ENCODE assay signal across 8 mouse cellular contexts in the genomic region with DNA sequence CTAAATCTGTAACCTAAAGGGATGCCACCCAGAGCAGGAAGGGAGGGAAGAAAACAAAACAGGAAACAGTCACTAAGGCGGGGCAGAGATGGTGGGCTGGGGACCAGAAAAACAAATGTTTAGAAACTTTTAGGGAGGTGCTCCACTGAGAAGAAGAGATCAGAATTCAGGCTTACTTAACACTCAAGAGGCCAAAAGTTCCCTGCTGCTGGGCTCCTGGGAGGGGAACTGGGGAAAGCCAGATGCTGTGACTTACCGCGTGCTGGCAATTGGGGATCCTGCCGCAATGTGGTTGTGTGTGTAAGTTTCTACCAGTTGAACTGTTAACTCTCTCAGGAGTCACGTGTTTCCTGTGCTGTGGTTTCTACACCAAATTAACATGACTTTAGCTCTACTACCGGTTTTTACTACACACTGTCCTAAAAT. TPM values are rescaled to one million over a fixed set of nuclear protein-coding genes. Genes with fewer than 3 reads are reported as not detected.
DNase-seq lines count a peak whose midpoint lies in the region; ATAC-seq and TF ChIP-seq lines count a peak whose summit lies in the region.

A gene (minus strand): TSS at position 285 of the 426 bp plus-strand sequence.

- peak; percentile 82 for TF ChIP-seq POLR2A in thymus, adult 2 months (IDR thresholded peaks at IDR 0.05; ENCODE audit: control insufficient read depth, extremely low read depth, insufficient read depth, low read length, poor library complexity)

- H3K27me3 ChIP-seq in kidney, postnatal 0 days (ENCODE audit: insufficient read depth, low read length), result no peaks in the 10 kb centered on the region
- no peaks in the 10 kb centered on the region for H3K27me3 ChIP-seq in embryonic facial prominence, embryonic 15.5 days
- no peaks in the 10 kb centered on the region for H3K27me3 ChIP-seq in hindbrain, embryonic 16.5 days (replicated peaks; ENCODE audit: control insufficient read depth, insufficient read depth, low read length)
- no peaks in the 10 kb centered on the region for H3K27me3 ChIP-seq in thymus, adult 2 months (ENCODE audit: control insufficient read depth, insufficient read depth, low read length)

- DNase-seq in kidney, postnatal 0 days (ENCODE audit: low spot score), result peak; percentile 16
- DNase-seq in kidney, adult 8-10 months, result no peak
- peak; percentile 77 for DNase-seq in thymus, adult 2 months
- DNase-seq in right cerebral cortex, postnatal 10 days (ENCODE audit: low spot score in 2 of 2), result no peak
- no peak for DNase-seq in urinary bladder, postnatal 14 days (ENCODE audit: low spot score)

- no peaks in the 10 kb centered on the region for H3K9me3 ChIP-seq in kidney, postnatal 0 days (replicated peaks; ENCODE audit: low read length)
- H3K9me3 ChIP-seq in embryonic facial prominence, embryonic 15.5 days (replicated peaks), result no peaks in the 10 kb centered on the region
- no peaks in the 10 kb centered on the region for H3K9me3 ChIP-seq in hindbrain, embryonic 16.5 days (ENCODE audit: control insufficient read depth, low read length)

- ATAC-seq in kidney, postnatal 0 days (replicated peaks; ENCODE audit: low FRiP score, low read depth), result no peak
- ATAC-seq in embryonic facial prominence, embryonic 15.5 days (ENCODE audit: insufficient number of reproducible peaks, low FRiP score, low TSS enrichment, low read depth), result no peak
- no peak for ATAC-seq in hindbrain, embryonic 16.5 days
- peak; percentile 78 for ATAC-seq in megakaryocyte, adult 5-6 weeks (ENCODE audit: poor library complexity, severe bottlenecking)

- no peak within 1 kb of the TSS for H3K9ac ChIP-seq in kidney, postnatal 0 days (ENCODE audit: low read depth, low read length)
- H3K9ac ChIP-seq in embryonic facial prominence, embryonic 15.5 days, result no peak within 1 kb of the TSS
- H3K9ac ChIP-seq in hindbrain, embryonic 16.5 days (ENCODE audit: low read depth, low read length), result no peak within 1 kb of the TSS

- no peak within 1 kb of the TSS for H3K4me2 ChIP-seq in kidney, postnatal 0 days (ENCODE audit: low read length)
- no peak within 1 kb of the TSS for H3K4me2 ChIP-seq in embryonic facial prominence, embryonic 15.5 days (replicated peaks)
- H3K4me2 ChIP-seq in hindbrain, embryonic 16.5 days (ENCODE audit: low read length), result no peak within 1 kb of the TSS

- no peak for TF ChIP-seq CTCF in kidney, postnatal 0 days (IDR thresholded peaks at IDR 0.05; ENCODE audit: low read depth)
- no peak for TF ChIP-seq CTCF in thymus, adult 2 months (IDR thresholded peaks at IDR 0.05; ENCODE audit: borderline replicate concordance, control insufficient read depth, extremely low read depth, insufficient read depth, low read length, poor library complexity)

- 68% methylated on average over 6 of the region's 6 CpGs for WGBS in kidney, postnatal 0 days
- WGBS in embryonic facial prominence, embryonic 15.5 days, result 68% methylated on average over 6 of the region's 6 CpGs
- WGBS in hindbrain, embryonic 16.5 days, result 93% methylated on average over 6 of the region's 6 CpGs
- 7% methylated on average over 6 of the region's 6 CpGs for WGBS in thymus, adult 2 months

- H3K27ac ChIP-seq in kidney, postnatal 0 days, result peak within 1 kb of the TSS; percentile 10; the same call in 1 of the 2 replicates
- H3K27ac ChIP-seq in embryonic facial prominence, embryonic 15.5 days (replicated peaks), result no peak within 1 kb of the TSS
- no peak within 1 kb of the TSS for H3K27ac ChIP-seq in hindbrain, embryonic 16.5 days (ENCODE audit: low read depth, low read length)
- H3K27ac ChIP-seq in thymus, adult 2 months (ENCODE audit: control insufficient read depth, insufficient read depth, low read length), result peak within 1 kb of the TSS; percentile 97

- peaks cover 9% of the 10 kb centered on the region for H3K4me1 ChIP-seq in kidney, postnatal 0 days (replicated peaks; ENCODE audit: insufficient read depth, low read length)
- H3K4me1 ChIP-seq in embryonic facial prominence, embryonic 15.5 days, result 0 out of 2 replicates have a peak, but pooled peaks cover 9% of the 10 kb centered on the region
- H3K4me1 ChIP-seq in hindbrain, embryonic 16.5 days (ENCODE audit: control insufficient read depth, insufficient read depth, low read depth, low read length), result no peaks in the 10 kb centered on the region
- H3K4me1 ChIP-seq in thymus, adult 2 months (replicated peaks; ENCODE audit: control insufficient read depth, insufficient read depth, low read length), result peaks cover 17% of the 10 kb centered on the region

- H3K4me3 ChIP-seq in kidney, postnatal 0 days (replicated peaks; ENCODE audit: low read depth, low read length), result no peak within 1 kb of the TSS
- H3K4me3 ChIP-seq in embryonic facial prominence, embryonic 15.5 days (replicated peaks), result no peak within 1 kb of the TSS
- H3K4me3 ChIP-seq in hindbrain, embryonic 16.5 days (ENCODE audit: low read length), result no peak within 1 kb of the TSS
- peak within 1 kb of the TSS; percentile 66 for H3K4me3 ChIP-seq in thymus, adult 2 months (ENCODE audit: control insufficient read depth, insufficient read depth, low read length)

- no peaks in the 10 kb centered on the region for H3K36me3 ChIP-seq in kidney, postnatal 0 days (ENCODE audit: insufficient read depth, low read length)
- no peaks in the 10 kb centered on the region for H3K36me3 ChIP-seq in embryonic facial prominence, embryonic 15.5 days
- no peaks in the 10 kb centered on the region for H3K36me3 ChIP-seq in hindbrain, embryonic 16.5 days (ENCODE audit: control insufficient read depth, insufficient read depth, low read length)
- H3K36me3 ChIP-seq in thymus, adult 2 months (ENCODE audit: control insufficient read depth, insufficient read depth, low read length), result 0 out of 2 replicates have a peak, but pooled peaks cover 7% of the 10 kb centered on the region

RNA-seq across cellular contexts. Expression of the gene that starts here (rescaled TPM):
- 62.5 and 63.3 TPM in 2 replicates for polyA plus RNA-seq in kidney, postnatal 0 days (2015; fragmentation: Nextera tagmentation; extraction: Ambion mirVana)
- 39.4 and 43.2 TPM in 2 replicates for polyA plus RNA-seq in embryonic facial prominence, embryonic 15.5 days (2015; fragmentation: Nextera tagmentation; extraction: Ambion mirVana)
- polyA plus RNA-seq in hindbrain, embryonic 16.5 days (2015; fragmentation: Nextera tagmentation; extraction: Ambion mirVana), result 15.1 and 17.6 TPM in 2 replicates
- total RNA-seq in megakaryocyte, adult 5-6 weeks (2015), result 24.5 and 28.2 TPM in 2 replicates
- 49.3 and 62.2 TPM in 2 replicates for total RNA-seq in megakaryocyte, adult 5-6 weeks (2017)
- polyA plus RNA-seq in thymus, adult 2 months (2012; rRNA removed), result 185 and 222 TPM in 2 replicates

Comparison
In these comparisons a context has a peak if more than half of its experiments do, and no peak if none do; other contexts are left out.
1. DNase-seq: peak in kidney, postnatal 0 days (single experiment) and thymus, adult 2 months (single experiment); none in kidney, adult 8-10 months (0 of 2), right cerebral cortex, postnatal 10 days (0 of 2) and urinary bladder, postnatal 14 days (single experiment).
2. H3K27ac ChIP-seq: peak in kidney, postnatal 0 days (single experiment) and thymus, adult 2 months (single experiment); none in embryonic facial prominence, embryonic 15.5 days (single experiment) and hindbrain, embryonic 16.5 days (single experiment).